Mouse (Mus musculus): ENCODE measurements around the gene Zfp148. TPM values are rescaled to one million over a fixed set of nuclear protein-coding genes. Genes with fewer than 3 reads are reported as not detected.

The Zfp148 gene
- polyA plus RNA-seq, 1 experiment, result 5.4 TPM

DNA sequence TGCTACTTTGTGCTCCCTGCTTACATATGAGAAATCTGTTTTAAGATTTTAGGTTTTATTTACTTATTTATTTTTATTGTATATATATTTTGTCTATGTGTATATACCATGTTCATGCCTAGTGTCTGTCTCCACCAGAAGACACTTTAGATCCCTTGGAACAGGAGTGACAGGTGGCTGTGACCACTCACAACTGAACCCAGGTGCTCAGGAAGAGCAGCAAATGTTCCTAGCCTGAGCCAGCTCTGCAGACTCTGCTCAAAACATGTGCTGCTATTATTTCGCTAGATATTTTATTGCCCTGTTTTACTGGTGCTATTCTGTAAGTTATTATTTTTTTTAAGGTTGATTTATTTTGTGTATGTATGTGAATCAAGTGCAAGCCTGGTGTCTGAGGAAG, 78.5 kb downstream of the Zfp148 start:
- H3K4me3 ChIP-seq (ENCODE audit: control insufficient read depth, low read depth, low read length), result no peak overlapping the region
- H3K27ac ChIP-seq (ENCODE audit: control insufficient read depth, insufficient read depth, low read depth, low read length), result no peak overlapping the region; the same call in 1 of the 2 replicates
- H3K4me1 ChIP-seq (ENCODE audit: control insufficient read depth, insufficient read depth, low read length), result no peaks in the 10 kb centered on the region
- H3K27me3 ChIP-seq (ENCODE audit: control insufficient read depth, insufficient read depth, low read length), result no peaks in the 10 kb centered on the region
- TF ChIP-seq CTCF (IDR thresholded peaks at IDR 0.05; ENCODE audit: control insufficient read depth, insufficient read depth, insufficient replicate concordance, low read depth, low read length), result no peak
- no peak for TF ChIP-seq POLR2A (IDR thresholded peaks at IDR 0.05; ENCODE audit: control insufficient read depth, low read depth, low read length)
- H3K36me3 ChIP-seq (ENCODE audit: control insufficient read depth, insufficient read depth, low read length), result no peaks in the 10 kb centered on the region; the same call in 1 of the 2 replicates

DNA sequence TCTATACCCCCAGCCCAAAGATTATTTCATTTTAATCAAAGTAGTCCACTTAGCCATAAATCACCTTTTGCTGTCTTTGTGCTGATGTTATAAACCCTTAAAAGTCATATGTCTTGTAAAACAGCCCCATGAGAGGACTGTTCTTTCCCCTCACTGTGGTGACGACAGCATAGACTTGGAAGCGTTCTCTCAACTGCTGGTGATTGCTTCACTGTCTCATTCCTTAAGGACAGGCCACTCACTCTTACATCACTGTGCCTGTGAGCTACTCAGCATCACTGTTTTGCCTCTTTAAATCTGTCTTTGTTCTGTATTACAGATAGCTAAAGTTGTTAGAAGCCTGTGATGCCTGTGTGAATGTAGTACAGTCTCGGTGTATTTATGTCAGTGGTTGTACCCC, 80.8 kb downstream of the Zfp148 start:
- H3K36me3 ChIP-seq (ENCODE audit: control insufficient read depth, insufficient read depth, low read length), result no peaks in the 10 kb centered on the region; the same call in 1 of the 2 replicates
- H3K27ac ChIP-seq (ENCODE audit: control insufficient read depth, insufficient read depth, low read depth, low read length), result no peak overlapping the region
- no peaks in the 10 kb centered on the region for H3K4me1 ChIP-seq (ENCODE audit: control insufficient read depth, insufficient read depth, low read length)
- TF ChIP-seq POLR2A (IDR thresholded peaks at IDR 0.05; ENCODE audit: control insufficient read depth, low read depth, low read length) (no peak), CTCF (IDR thresholded peaks at IDR 0.05; ENCODE audit: control insufficient read depth, insufficient read depth, insufficient replicate concordance, low read depth, low read length) (no peak)
- no peak overlapping the region for H3K4me3 ChIP-seq (ENCODE audit: control insufficient read depth, low read depth, low read length)
- H3K27me3 ChIP-seq (ENCODE audit: control insufficient read depth, insufficient read depth, low read length), result no peaks in the 10 kb centered on the region

DNA sequence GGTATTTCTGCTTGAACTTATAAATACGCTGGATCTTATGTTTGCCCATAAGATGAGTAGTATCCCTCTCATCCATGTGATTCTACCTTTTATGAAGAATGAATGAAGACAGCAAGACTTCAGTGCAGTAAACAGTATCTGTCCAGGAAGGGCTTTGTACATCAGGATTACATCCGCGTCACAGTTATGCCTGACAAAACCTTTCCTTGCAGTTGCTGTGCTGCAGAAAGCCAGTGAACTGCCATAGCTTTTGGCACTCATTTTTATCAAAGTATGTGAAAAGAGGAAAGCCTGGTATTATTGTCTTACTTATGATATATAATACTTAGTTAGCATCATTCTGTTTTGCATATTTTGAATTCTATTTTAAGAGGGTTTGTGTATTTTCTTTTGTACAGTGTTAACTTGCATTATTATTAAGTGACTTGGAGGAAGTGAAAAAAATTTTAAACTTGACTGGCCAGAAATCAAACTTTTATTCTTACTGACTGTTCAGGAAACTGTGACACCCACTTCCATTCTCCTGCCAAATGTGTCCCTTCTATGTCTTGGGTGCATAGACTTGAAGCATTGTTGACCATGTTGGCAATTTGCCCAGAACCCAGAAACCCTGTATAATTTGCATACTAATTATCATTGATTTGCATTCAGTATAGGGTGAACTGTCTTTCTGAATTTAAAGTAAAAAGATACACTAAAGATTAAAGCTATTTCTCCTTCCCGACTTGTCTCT, 84.0 kb downstream of the Zfp148 start:
- Histone ChIP-seq H3K27me3 (ENCODE audit: control insufficient read depth, insufficient read depth, low read length) (no peaks in the 10 kb centered on the region), H3K36me3 (ENCODE audit: control insufficient read depth, insufficient read depth, low read length) (peaks cover 2% of the 10 kb centered on the region; the same call in 1 of the 2 replicates), H3K27ac (ENCODE audit: control insufficient read depth, insufficient read depth, low read depth, low read length) (no peak overlapping the region), H3K4me1 (ENCODE audit: control insufficient read depth, insufficient read depth, low read length) (peaks cover 2% of the 10 kb centered on the region; the same call in 1 of the 2 replicates), H3K4me3 (ENCODE audit: control insufficient read depth, low read depth, low read length) (no peak overlapping the region)
- no peak for TF ChIP-seq CTCF (IDR thresholded peaks at IDR 0.05; ENCODE audit: control insufficient read depth, insufficient read depth, insufficient replicate concordance, low read depth, low read length)
- no peak for TF ChIP-seq POLR2A (IDR thresholded peaks at IDR 0.05; ENCODE audit: control insufficient read depth, low read depth, low read length)

DNA sequence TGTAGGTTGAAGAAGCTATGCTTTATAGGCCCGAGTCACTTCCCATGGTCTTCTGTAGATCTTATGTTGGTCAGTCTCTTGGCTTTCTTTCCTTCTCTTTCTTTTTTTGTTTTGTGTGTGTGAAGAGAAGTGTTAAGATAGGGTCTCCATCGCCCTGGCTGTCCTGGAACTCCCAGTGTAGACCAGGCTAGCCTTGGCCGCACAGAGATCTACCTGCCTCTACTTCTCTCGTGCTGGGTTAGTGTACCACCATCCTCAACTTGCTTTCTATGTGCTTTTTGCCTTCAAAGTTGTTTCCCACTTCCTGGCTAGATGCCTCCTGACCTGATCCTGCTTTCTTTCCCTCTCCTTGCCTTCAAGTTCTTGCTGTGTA, 84.6 kb downstream of the Zfp148 start:
- TF ChIP-seq POLR2A (IDR thresholded peaks at IDR 0.05; ENCODE audit: control insufficient read depth, low read depth, low read length) (no peak), CTCF (IDR thresholded peaks at IDR 0.05; ENCODE audit: control insufficient read depth, insufficient read depth, insufficient replicate concordance, low read depth, low read length) (no peak)
- H3K4me1 ChIP-seq (ENCODE audit: control insufficient read depth, insufficient read depth, low read length), result peaks cover 2% of the 10 kb centered on the region; the same call in 1 of the 2 replicates

DNA sequence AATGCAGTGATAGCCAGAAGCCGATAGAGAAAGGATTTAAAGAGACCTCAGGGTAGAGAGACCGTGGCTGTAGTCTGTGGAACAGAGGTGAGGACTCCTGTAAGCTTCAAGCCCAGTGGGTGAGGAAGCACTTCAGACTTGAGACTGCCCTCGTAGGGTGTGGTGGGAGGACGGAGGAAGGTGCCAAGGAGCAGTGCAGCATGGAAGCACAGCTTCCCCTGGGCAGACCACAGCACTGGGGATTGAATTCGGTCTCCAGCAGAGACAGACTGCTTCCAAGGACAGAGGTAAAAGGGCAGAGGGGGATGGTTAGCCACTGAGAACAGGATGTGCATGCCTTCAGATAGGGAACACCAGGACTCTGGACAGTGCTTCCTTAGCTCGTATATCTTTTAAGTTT, 86.8 kb downstream of the Zfp148 start:
- H3K36me3 ChIP-seq (ENCODE audit: control insufficient read depth, insufficient read depth, low read length), result peaks cover 2% of the 10 kb centered on the region; the same call in 1 of the 2 replicates
- H3K27me3 ChIP-seq (ENCODE audit: control insufficient read depth, insufficient read depth, low read length), result no peaks in the 10 kb centered on the region
- peaks cover 2% of the 10 kb centered on the region; the same call in 1 of the 2 replicates for H3K4me1 ChIP-seq (ENCODE audit: control insufficient read depth, insufficient read depth, low read length)
- H3K27ac ChIP-seq (ENCODE audit: control insufficient read depth, insufficient read depth, low read depth, low read length), result peak overlapping the region; percentile 74
- TF ChIP-seq POLR2A (IDR thresholded peaks at IDR 0.05; ENCODE audit: control insufficient read depth, low read depth, low read length), result 0 out of 2 replicates have a peak, but pooled peaks have one; percentile 16
- TF ChIP-seq CTCF (IDR thresholded peaks at IDR 0.05; ENCODE audit: control insufficient read depth, insufficient read depth, insufficient replicate concordance, low read depth, low read length), result no peak
- no peak overlapping the region for H3K4me3 ChIP-seq (ENCODE audit: control insufficient read depth, low read depth, low read length)

More for the DNA sequence above, 84.6 kb downstream of the Zfp148 start:
- Histone ChIP-seq H3K27ac (ENCODE audit: control insufficient read depth, insufficient read depth, low read depth, low read length) (no peak overlapping the region), H3K4me3 (ENCODE audit: control insufficient read depth, low read depth, low read length) (no peak overlapping the region), H3K27me3 (ENCODE audit: control insufficient read depth, insufficient read depth, low read length) (no peaks in the 10 kb centered on the region), H3K36me3 (ENCODE audit: control insufficient read depth, insufficient read depth, low read length) (peaks cover 2% of the 10 kb centered on the region; the same call in 1 of the 2 replicates)

DNA sequence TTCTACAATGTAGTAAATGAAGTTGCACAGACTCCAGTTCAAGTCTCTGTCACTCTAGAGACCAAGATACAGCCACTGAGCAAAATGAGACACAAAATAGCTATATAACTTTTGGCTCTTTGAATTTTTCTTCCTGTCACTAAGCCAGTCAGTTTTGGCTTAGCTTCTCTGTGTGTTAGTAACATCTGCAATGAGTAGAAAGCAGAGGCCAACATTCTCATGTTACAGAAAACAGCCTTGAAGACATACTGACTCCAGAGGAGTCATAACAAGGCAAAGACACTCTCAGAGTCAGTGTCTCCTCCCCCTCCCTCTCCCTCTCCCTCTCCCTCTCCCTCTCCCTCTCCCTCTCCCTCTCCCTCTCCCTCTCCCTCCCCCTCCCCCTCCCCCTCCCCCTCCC, 89.3 kb downstream of the Zfp148 start:
- no peak overlapping the region for H3K27ac ChIP-seq (ENCODE audit: control insufficient read depth, insufficient read depth, low read depth, low read length)
- no peak overlapping the region for H3K4me3 ChIP-seq (ENCODE audit: control insufficient read depth, low read depth, low read length)
- H3K36me3 ChIP-seq (ENCODE audit: control insufficient read depth, insufficient read depth, low read length), result peaks cover 2% of the 10 kb centered on the region; the same call in 1 of the 2 replicates
- TF ChIP-seq CTCF (IDR thresholded peaks at IDR 0.05; ENCODE audit: control insufficient read depth, insufficient read depth, insufficient replicate concordance, low read depth, low read length) (no peak), POLR2A (IDR thresholded peaks at IDR 0.05; ENCODE audit: control insufficient read depth, low read depth, low read length) (no peak)
- no peaks in the 10 kb centered on the region for H3K27me3 ChIP-seq (ENCODE audit: control insufficient read depth, insufficient read depth, low read length)
- peaks cover 2% of the 10 kb centered on the region; the same call in 1 of the 2 replicates for H3K4me1 ChIP-seq (ENCODE audit: control insufficient read depth, insufficient read depth, low read length)

DNA sequence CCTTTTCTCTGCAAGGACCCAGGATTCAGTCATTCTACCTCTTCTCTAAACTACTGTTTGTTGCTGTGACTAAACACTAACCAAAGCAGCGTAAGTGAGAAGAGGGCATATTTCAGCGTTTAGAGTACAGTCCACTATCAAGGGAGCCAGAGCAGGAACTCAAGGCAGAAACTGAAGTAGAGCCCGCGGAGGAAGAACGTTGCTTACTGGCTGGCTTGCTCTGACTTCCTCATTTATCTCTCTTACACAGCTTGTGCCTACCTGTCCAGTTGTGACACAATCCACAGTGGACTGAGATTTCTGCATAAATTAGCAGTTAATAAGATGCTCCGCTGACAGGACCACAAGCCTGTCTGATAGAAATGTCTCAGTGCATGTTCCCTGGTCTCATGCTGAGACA, 93.7 kb downstream of the Zfp148 start:
- Histone ChIP-seq H3K4me3 (ENCODE audit: control insufficient read depth, low read depth, low read length) (no peak overlapping the region), H3K36me3 (ENCODE audit: control insufficient read depth, insufficient read depth, low read length) (no peaks in the 10 kb centered on the region; the same call in 1 of the 2 replicates), H3K27me3 (ENCODE audit: control insufficient read depth, insufficient read depth, low read length) (no peaks in the 10 kb centered on the region), H3K27ac (ENCODE audit: control insufficient read depth, insufficient read depth, low read depth, low read length) (no peak overlapping the region), H3K4me1 (ENCODE audit: control insufficient read depth, insufficient read depth, low read length) (no peaks in the 10 kb centered on the region)
- no peak for TF ChIP-seq CTCF (IDR thresholded peaks at IDR 0.05; ENCODE audit: control insufficient read depth, insufficient read depth, insufficient replicate concordance, low read depth, low read length)
- TF ChIP-seq POLR2A (IDR thresholded peaks at IDR 0.05; ENCODE audit: control insufficient read depth, low read depth, low read length), result no peak

Data from testis, adult 2 months (tissue).